Mouse (Mus musculus) macrophage (primary cell): ENCODE data around the gene Htra2. TPM values are rescaled to one million over a fixed set of nuclear protein-coding genes. Genes with fewer than 3 reads are reported as not detected.

ENCODE experiments used
- polyA plus RNA-seq: library from polyadenylated mRNA; stranded (reverse); fragments of 250-400 nt; gene quantifications from 3 replicates; pipeline ENCODE4 v1.2.4, GENCODE M21; 2018; ENCODE audit warnings: inconsistent platforms

Htra2 gene
- polyA plus RNA-seq, 1 experiment from 2014 or later = 33.7 TPM

Other genes with a start within 250 kb of the Htra2 start
- not detected in 3 replicates for gene Sema4f, start 115.5 kb downstream of the Htra2 start, polyA plus RNA-seq
- gene M1ap, start 108.4 kb downstream of the Htra2 start, polyA plus RNA-seq = 1.2 to 2.1 TPM (median 1.8 TPM) in 3 replicates
- 30.0 to 70.8 TPM (median 64.9 TPM) in 3 replicates for gene Dok1, start 21.8 kb downstream of the Htra2 start, polyA plus RNA-seq
- gene Loxl3, start 21.1 kb downstream of the Htra2 start, polyA plus RNA-seq = 6.0 to 8.2 TPM (median 7.6 TPM) in 3 replicates
- 192 to 272 TPM (median 246 TPM) in 3 replicates for gene Aup1, start 752 bp downstream of the Htra2 start, polyA plus RNA-seq
- gene Dqx1, start 2.6 kb upstream of the Htra2 start, polyA plus RNA-seq = 0.23 to 0.54 TPM (median 0.51 TPM) in 3 replicates
- gene Tlx2, start 15.0 kb upstream of the Htra2 start, polyA plus RNA-seq = not detected in 3 replicates
- gene Pcgf1, start 22.6 kb upstream of the Htra2 start, polyA plus RNA-seq = 9.8 to 13.6 TPM (median 11.0 TPM) in 3 replicates
- gene Lbx2, start 31.1 kb upstream of the Htra2 start, polyA plus RNA-seq = 0.40 to 1.3 TPM (median 0.66 TPM) in 3 replicates
- 0.99 to 3.0 TPM (median 1.5 TPM) in 3 replicates for gene Ccdc142, start 46.3 kb upstream of the Htra2 start, polyA plus RNA-seq
- 1.6 to 3.7 TPM (median 2.8 TPM) in 3 replicates for gene Gm42688, start 46.3 kb upstream of the Htra2 start, polyA plus RNA-seq
- gene Mrpl53, start 53.8 kb upstream of the Htra2 start, polyA plus RNA-seq = 18.3 to 47.9 TPM (median 27.0 TPM) in 3 replicates
- 8.4 to 31.8 TPM (median 16.2 TPM) in 3 replicates for gene Mogs, start 60.2 kb upstream of the Htra2 start, polyA plus RNA-seq
- 13.1 to 20.6 TPM (median 14.1 TPM) in 3 replicates for gene Wbp1, start 66.3 kb upstream of the Htra2 start, polyA plus RNA-seq
- gene Ino80b, start 70.2 kb upstream of the Htra2 start, polyA plus RNA-seq = 16.6 to 24.5 TPM (median 22.9 TPM) in 3 replicates
- gene Rtkn, start 80.2 kb upstream of the Htra2 start, polyA plus RNA-seq = 1.3 to 2.1 TPM (median 1.4 TPM) in 3 replicates
- 0.30 to 1.1 TPM (median 0.42 TPM) in 3 replicates for gene Wdr54, start 101.1 kb upstream of the Htra2 start, polyA plus RNA-seq
- 0.19 TPM in 1 of 3 replicates, not detected in the others for gene 1700003E16Rik, start 101.1 kb upstream of the Htra2 start, polyA plus RNA-seq
- gene Dctn1, start 110.6 kb upstream of the Htra2 start, polyA plus RNA-seq = 61.5 to 68.3 TPM (median 66.2 TPM) in 3 replicates
- gene Slc4a5, start 164.6 kb upstream of the Htra2 start, polyA plus RNA-seq = not detected in 3 replicates